Mouse (Mus musculus): ENCODE data around the gene Metrn. TPM values are rescaled to one million over a fixed set of nuclear protein-coding genes. Genes with fewer than 3 reads are reported as not detected.

Metrn gene
- total RNA-seq, 2 experiments from 2014 or later, result 64.3 to 72.0 TPM

GRCm38 (mm10) chr17:25831451-25832281, 34.7 kb upstream of the Metrn start:
- no peak for DNase-seq
- intact Hi-C loops (cut with DNase I), result no loop called here

- no peak for DNase-seq
- intact Hi-C loops (cut with DNase I), result no loop called here
Measured at GRCm38 (mm10) chr17:25830806-25831431, 34.0 kb upstream of the Metrn start.

GRCm38 (mm10) chr17:25830200-25830753, 33.3 kb upstream of the Metrn start:
- DNase-seq, result no peak
- intact Hi-C loops (cut with DNase I), result no loop called here

GRCm38 (mm10) chr17:25829558-25830017, 32.7 kb upstream of the Metrn start:
- no peak for DNase-seq
- intact Hi-C loops (cut with DNase I), result no loop called here

- intact Hi-C loops (cut with DNase I), result no loop called here
- DNase-seq, result peak; percentile 75 to 78
Measured at GRCm38 (mm10) chr17:25828712-25829557, 32.0 kb upstream of the Metrn start, which contains the start of gene Jmjd8. TSS of gene Jmjd8 (plus strand) at chr17:25828867.

- no peak for DNase-seq
- intact Hi-C loops (cut with DNase I), result no loop called here
Measured at GRCm38 (mm10) chr17:25828223-25828594, 31.3 kb upstream of the Metrn start.

- intact Hi-C loops (cut with DNase I), result no loop called here
Measured at GRCm38 (mm10) chr17:25827546-25828222, 30.7 kb upstream of the Metrn start.

GRCm38 (mm10) chr17:25827011-25827410, 30.1 kb upstream of the Metrn start:
- DNase-seq, result no peak
- intact Hi-C loops (cut with DNase I), result no loop called here

More at GRCm38 (mm10) chr17:25827546-25828222, 30.7 kb upstream of the Metrn start:
- DNase-seq, result no peak

GRCm38 (mm10) chr17:25825984-25826570, 29.1 kb upstream of the Metrn start:
- intact Hi-C loops (cut with DNase I), result no loop called here
- DNase-seq, result no peak

- intact Hi-C loops (cut with DNase I), result no loop called here
Measured at GRCm38 (mm10) chr17:25825311-25825710, 28.4 kb upstream of the Metrn start.

GRCm38 (mm10) chr17:25824362-25825142, 27.6 kb upstream of the Metrn start:
- peak in 1 of 2 experiments; percentile 1 for DNase-seq
- intact Hi-C loops (cut with DNase I), result no loop called here

More at GRCm38 (mm10) chr17:25825311-25825710, 28.4 kb upstream of the Metrn start:
- DNase-seq, result no peak

- intact Hi-C loops (cut with DNase I), result no loop called here
Measured at GRCm38 (mm10) chr17:25823452-25823851, 26.5 kb upstream of the Metrn start, which contains the start of gene Wdr24. TSS of gene Wdr24 (plus strand) at chr17:25823627.

GRCm38 (mm10) chr17:25818851-25819780, 22.2 kb upstream of the Metrn start:
- intact Hi-C loops (cut with DNase I), result no loop called here
- DNase-seq, result no peak

More at GRCm38 (mm10) chr17:25823452-25823851, 26.5 kb upstream of the Metrn start, which contains the start of gene Wdr24:
- peak; percentile 72 to 83 for DNase-seq

GRCm38 (mm10) chr17:25817662-25818061, 20.7 kb upstream of the Metrn start:
- intact Hi-C loops (cut with DNase I), result no loop called here
- DNase-seq, result no peak

GRCm38 (mm10) chr17:25813471-25813870, 16.5 kb upstream of the Metrn start:
- DNase-seq, result peak; percentile 78 to 88
- intact Hi-C loops (cut with DNase I), result no loop called here

GRCm38 (mm10) chr17:25810890-25811289, 14.0 kb upstream of the Metrn start:
- no peak for DNase-seq
- intact Hi-C loops (cut with DNase I), result no loop called here

GRCm38 (mm10) chr17:25809606-25810340, 12.8 kb upstream of the Metrn start:
- intact Hi-C loops (cut with DNase I), result no loop called here
- no peak for DNase-seq

Measured in heart, postnatal 36 days (tissue).